Mouse (Mus musculus) adrenal gland, postnatal 4 days (tissue): ENCODE results near the gene Hoxa11. TPM values are rescaled to one million over a fixed set of nuclear protein-coding genes. Genes with fewer than 3 reads are reported as not detected.

Experiments
- DNase-seq, 2 experiments: peaks; one replicate each; pipeline ENCODE4 v3.0.0; 2021 to 2022; ENCODE audit warnings: low spot score in 2 of 2, mixed read lengths in 2 of 2
- total RNA-seq, 2 experiments: library from RNA; stranded (reverse); gene quantifications; 2 replicates each; pipeline ENCODE4 v1.2.3; 2021

Gene Hoxa11
- total RNA-seq, 2 experiments from 2014 or later, result 3.0 TPM; not detected in 1

- DNase-seq, result no peak
These were observed 11.8 kb downstream of the Hoxa11 start for GRCm38 (mm10) chr6:52233546-52234427.

GRCm38 (mm10) chr6:52232984-52233545 lies 12.5 kb downstream of the Hoxa11 start:
- DNase-seq, result no peak

- no peak for DNase-seq
These were observed 13.0 kb downstream of the Hoxa11 start for GRCm38 (mm10) chr6:52232568-52232965.

- DNase-seq, result no peak
These were observed 13.6 kb downstream of the Hoxa11 start for GRCm38 (mm10) chr6:52231885-52232567.

- no peak for DNase-seq
These were observed 15.0 kb downstream of the Hoxa11 start, which contains the start of gene Hoxa9 for GRCm38 (mm10) chr6:52230516-52231165. Hoxa9 (minus strand) TSS chr6:52231089.

- no peak for DNase-seq
These were observed 15.8 kb downstream of the Hoxa11 start for GRCm38 (mm10) chr6:52229558-52230416.

- DNase-seq, result no peak
These were observed 16.8 kb downstream of the Hoxa11 start for GRCm38 (mm10) chr6:52228475-52229465.

- DNase-seq, result no peak
These were observed 18.0 kb downstream of the Hoxa11 start for GRCm38 (mm10) chr6:52227470-52228222.

GRCm38 (mm10) chr6:52226569-52227257 lies 18.9 kb downstream of the Hoxa11 start:
- no peak for DNase-seq

GRCm38 (mm10) chr6:52225612-52226568 lies 19.7 kb downstream of the Hoxa11 start:
- no peak for DNase-seq

GRCm38 (mm10) chr6:52224895-52225611 lies 20.6 kb downstream of the Hoxa11 start:
- no peak for DNase-seq

GRCm38 (mm10) chr6:52223939-52224760 lies 21.5 kb downstream of the Hoxa11 start:
- no peak for DNase-seq

- no peak for DNase-seq
These were observed 22.9 kb downstream of the Hoxa11 start for GRCm38 (mm10) chr6:52222729-52223128.

- DNase-seq, result no peak
These were observed 23.5 kb downstream of the Hoxa11 start for GRCm38 (mm10) chr6:52221993-52222685.
